Mouse (Mus musculus) stomach, postnatal 0 days (tissue): ENCODE measurements at regions not wholly inside any gene's neighbourhood (a gene's known extent, or its start where the extent isn't known, plus 50 kb on each side); places are given as distances from the start of the nearest gene placed in this dataset.

ENCODE experiments used
- CTCF ChIP-seq: IDR thresholded peaks from 2 replicates; pipeline ENCODE4 v1.5.1; 2016; ENCODE audit warnings: antibody characterized with exemption, low read depth, mild to moderate bottlenecking, moderate library complexity
- EP300 ChIP-seq: optimal IDR thresholded peaks from 2 replicates; pipeline ENCODE3; 2016; ENCODE audit warnings: antibody characterized with exemption

GRCm38 (mm10) chr1:43358191-43358590, 86.2 kb upstream of the Nck2 start:
- TF ChIP-seq CTCF (no peak), EP300 (no peak)
